Mouse (Mus musculus) adrenal gland, adult 18-20 months (tissue): ENCODE data around the gene Noxa1. TPM values are rescaled to one million over a fixed set of nuclear protein-coding genes. Genes with fewer than 3 reads are reported as not detected.
A peak's percentile ranks its signal among the peaks of the same experiment; 100 is the strongest.

ENCODE experiments used
- DNase-seq, 2 experiments: peaks; one replicate each; pipeline ENCODE4 v3.0.0; 2021 to 2022; ENCODE audit warnings: low spot score in 2 of 2
- total RNA-seq, 2 experiments: library from RNA; stranded (reverse); gene quantifications; 1 replicate in 1 of 2; 2 replicates in 1 of 2; pipeline ENCODE4 v1.2.3; 2021

Gene Noxa1
- total RNA-seq, 2 experiments from 2014 or later = not detected

DNA sequence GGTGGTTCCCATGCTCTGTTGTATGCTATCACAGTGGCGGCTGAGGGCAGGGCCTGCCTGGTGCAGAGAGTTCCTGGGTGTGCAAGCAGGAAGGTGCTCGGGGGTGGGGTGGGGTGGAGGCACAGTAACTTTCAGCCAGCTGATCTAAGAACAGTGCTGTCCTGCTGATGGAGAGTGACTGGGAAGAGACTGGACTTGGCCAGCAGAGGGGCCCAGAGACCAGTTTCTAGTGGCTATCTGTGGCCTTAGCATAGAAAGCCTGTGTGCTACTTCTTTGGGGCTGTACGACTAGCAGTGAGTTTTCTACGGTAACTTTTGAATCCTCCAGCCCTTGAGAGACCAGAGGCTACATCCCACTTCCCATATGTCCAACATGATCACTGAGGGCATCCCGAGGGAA, 4.0 kb upstream of the Noxa1 start:
- DNase-seq = peak in 1 of 2 experiments; percentile 12

DNA sequence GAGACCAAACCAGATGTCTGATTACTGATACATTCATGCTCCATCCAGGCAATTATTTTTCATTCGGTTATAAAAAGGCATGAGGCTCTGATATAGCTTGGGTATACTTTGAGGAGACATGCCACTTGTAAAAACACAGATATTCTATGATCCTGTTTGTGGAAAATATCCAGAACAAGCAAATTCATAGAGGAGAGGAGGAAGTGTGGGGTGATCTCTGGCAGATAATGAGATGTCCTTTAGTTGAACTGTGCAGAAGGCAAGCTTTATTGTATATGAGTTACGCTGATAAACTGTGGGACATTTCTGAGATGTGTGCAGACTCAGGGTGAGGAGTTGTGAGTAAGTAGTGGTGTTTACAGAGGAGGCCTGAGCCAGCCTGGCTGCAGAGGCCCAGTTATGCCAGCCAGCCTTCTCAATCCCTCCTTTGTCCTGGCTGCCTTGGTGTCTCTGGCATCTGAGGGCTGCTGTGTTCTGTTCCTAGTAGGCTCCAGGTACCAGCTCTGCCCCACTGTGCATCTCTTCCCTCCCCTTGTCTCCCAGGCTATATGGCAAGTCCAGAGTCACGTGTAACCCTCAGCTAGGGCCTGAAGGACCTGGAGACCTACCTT, 3.2 kb upstream of the Noxa1 start:
- no peak for DNase-seq

DNA sequence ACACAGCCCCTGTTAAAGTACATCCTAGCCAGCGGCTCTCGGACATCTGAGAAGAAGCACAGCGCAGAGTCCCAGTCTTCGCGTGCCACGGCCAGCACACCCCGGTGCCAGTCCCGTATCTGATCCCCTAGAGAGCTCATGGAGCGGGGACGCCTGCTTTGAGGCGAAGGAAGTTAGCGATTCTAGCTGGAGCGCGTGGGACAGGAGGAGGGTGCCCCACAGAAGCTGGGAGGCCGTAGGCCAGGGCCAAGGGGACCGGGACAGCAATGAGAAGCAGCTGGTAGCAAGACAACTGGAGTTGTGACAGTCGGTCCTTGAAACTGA, 202 bp downstream of the Noxa1 start:
- no peak for DNase-seq

DNA sequence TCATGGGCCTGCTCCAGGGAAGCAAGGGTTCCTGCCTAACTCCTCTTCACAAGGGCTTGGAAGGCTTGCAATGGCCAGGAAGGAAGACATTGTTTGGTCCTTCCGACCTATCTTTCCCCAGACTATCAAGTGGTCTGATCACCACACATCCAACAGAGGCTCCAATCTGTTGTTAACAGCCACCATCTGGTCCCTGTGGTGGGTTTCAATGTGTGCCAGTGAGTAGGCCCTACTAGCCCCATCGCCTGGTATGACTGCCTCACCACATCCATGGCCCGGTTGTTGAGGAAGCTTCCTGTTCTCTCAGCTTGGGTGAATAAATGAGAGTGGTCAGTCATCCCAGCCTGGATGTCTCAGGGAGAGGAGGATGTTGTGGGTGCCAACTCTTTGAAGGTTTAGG, 6.3 kb downstream of the Noxa1 start:
- no peak for DNase-seq

DNA sequence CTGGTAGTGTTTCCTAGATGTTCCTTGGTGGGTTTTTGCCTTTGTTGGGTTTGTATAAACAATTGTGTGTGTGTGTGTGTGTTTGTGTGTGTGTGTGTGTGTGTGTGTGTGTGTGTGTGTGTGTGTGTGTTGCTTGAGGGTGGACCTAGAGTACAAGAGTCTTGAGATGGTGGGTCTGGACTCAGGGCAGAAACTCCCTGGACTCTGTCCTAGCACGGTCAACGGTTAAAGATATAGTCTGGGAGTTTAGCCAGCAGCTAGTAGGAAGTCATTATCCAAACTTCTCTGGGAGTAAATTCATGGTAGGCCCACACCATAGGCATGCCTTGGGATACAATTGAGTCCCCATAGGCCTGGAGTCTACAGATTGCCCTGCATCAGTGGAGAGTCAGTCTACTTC, 7.1 kb downstream of the Noxa1 start:
- DNase-seq = no peak

DNA sequence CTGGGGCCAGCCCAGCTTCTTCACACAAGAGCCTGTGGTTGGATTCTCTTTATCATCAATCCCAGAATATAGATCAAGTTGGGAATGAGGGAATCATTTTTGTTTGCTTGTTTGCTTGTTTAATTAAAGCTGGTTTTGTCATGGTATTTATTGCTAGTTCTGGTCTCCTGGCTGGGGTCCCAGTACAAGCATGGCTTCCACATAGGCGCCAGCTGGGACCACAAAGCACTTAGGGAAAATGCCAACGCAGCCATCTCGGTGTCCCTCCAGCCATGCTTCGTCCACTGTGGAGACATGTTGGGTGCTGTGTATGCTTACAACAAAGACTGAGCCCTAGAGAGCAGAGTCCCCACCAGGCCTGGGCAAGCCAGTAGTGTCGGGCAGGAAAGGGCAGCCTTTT, 9.4 kb downstream of the Noxa1 start:
- no peak for DNase-seq

DNA sequence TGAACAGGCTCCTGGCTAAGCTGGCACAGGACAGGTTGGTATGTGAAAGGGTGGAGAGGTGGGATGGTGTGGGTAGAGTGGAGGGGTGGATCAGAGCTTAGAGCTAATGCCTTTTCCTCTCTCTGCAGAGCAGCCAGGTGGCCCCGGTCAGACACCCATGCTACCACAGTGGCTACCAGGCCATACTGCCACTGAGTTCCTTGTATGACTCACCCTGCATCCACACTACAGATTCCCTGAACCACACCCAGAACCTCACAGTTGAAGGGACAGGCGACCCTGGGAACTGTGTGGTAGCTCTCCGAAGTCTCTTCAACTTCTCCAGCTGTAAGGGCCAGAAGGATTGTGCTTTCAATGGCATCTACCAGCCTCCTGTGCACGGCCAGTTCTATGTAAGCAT, 11.3 kb downstream of the Noxa1 start:
- no peak for DNase-seq

DNA sequence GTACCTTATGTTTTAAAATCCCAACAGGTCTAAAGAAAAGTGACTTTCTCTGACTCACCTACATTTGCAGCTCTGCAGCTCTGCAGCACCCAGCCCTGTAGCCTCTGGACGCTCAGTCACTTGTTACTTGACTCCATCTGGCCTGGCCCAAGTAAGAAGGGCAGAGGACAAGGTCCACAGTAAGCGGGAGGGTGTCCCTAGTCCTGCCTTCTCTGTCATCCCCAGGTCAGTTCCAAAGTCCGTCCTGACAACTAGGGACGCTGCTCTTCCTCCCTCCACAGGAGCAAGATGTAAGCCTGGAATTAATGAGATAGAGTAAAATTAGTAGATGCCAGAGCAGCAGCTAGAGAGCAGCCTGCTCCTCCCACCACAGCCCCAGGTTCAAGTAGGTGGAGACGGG, 14.9 kb downstream of the Noxa1 start, which contains the start of gene Entpd8:
Gene Entpd8, plus strand, starts transcription at position 229 of the 400 bp plus-strand sequence.
- DNase-seq = no peak

DNA sequence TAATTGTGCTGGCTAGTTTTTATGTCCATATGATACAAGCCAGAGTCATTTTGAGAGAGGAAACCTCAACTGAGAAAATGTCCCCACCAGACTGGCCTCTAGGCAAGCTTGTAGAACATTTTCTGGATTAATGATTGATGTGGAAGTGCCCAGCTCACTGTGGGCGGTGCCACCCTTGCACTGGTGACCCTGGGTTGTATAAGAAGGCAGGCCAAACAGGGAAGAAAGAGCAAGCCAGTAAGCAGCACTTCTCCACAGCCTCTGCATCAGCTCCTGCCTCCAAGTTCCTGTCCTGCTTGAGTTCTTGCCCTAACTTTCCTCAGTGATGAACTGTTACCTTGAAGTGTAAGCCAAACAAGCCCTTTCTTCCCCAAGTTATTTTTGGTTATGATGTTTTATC, 16.0 kb downstream of the Noxa1 start:
- DNase-seq = no peak

DNA sequence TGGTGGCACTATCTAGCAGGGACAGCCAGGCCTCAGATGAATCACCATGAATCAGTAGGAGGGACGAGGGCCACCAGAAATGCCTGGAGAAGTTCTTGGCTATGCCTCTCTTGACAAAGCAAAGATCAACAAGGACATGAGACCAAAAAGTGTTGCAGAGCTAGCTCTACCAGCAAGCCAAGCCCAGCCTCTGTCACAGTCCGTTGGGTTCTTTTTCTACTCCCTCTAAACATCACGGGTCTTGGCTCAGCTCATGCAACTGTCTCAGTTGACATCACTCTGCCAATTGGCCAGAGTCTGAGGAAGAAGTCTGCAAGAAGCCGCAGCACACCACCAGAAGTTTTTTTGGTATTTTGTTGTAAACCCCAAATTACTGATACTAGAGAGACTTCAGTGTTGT, 19.4 kb downstream of the Noxa1 start:
- no peak for DNase-seq

DNA sequence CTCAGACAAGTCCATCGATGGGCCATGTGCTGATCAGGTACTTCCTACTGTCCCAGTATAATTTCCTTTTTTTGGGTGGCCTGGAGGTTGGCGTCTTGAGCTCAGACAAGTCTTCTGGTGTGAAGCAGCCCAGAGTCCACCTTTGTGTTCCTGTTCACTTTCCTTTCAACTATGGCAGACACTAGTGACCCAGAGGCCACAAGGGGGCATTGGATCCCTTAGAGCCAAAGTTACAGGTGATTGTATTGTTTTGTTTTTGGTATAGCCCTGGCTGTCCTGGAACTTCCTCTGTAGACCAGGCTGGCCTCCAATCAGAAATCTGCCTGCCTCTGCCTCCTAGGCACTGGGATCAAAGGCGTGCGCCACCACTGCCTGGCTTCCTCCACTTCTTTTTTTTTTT, 22.6 kb downstream of the Noxa1 start:
- DNase-seq = no peak

DNA sequence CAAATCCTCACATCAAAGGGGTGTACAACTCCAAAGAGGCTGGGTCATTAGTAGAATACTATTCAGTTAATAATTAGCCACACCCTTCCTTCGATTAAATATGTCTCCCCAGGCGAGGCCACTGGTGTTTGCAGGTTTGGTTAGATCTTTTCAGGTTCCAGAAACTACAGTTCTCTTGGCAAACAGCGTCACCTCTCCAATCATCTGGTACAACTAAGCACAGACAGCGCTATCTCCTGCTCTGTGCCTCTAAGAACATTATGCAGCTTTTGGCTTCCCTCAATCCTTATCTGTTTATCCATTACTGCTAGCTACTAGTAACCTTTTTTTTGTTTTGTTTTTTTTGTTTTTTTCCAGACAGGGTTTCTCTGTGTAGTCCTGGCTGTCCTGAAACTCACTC, 25.4 kb downstream of the Noxa1 start:
- DNase-seq = no peak

DNA sequence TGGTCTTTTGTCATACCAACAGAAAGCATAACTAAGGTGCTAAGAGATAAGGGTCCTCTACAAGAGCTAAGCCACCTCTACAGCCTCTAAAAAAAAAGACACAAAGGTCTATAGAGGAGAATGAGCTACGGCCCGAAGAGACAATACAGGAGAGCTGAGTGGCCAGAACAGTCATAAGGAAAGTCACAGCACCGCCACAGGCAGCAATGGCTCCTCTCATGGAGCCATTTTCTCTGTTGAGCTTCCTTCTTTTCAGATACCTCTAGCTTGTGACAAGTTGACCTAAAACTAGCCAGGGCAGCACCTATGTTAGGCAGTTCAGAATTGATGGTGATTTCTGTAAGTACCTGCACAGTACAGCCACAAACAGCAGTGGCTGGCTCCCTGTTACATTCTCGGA, 28.4 kb downstream of the Noxa1 start:
- DNase-seq = no peak

DNA sequence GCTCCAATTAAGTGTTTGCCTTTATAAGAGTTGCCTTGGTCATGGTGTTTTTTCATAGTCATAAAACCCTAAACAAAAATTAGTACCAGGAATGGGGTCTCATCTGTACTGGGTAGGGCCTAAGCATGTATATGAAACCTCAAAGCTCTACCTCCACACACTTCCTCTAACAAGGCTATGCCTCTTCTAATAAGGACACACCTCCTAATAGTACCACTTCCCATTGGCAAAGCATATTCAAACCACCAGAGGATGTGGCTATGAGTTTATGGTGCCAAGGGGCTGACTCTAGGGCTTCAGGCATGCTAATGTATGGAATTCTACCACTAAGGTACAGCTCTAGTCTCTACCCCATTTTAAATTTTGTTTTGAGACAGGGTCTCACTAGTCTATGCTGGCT, 29.4 kb downstream of the Noxa1 start:
- no peak for DNase-seq

DNA sequence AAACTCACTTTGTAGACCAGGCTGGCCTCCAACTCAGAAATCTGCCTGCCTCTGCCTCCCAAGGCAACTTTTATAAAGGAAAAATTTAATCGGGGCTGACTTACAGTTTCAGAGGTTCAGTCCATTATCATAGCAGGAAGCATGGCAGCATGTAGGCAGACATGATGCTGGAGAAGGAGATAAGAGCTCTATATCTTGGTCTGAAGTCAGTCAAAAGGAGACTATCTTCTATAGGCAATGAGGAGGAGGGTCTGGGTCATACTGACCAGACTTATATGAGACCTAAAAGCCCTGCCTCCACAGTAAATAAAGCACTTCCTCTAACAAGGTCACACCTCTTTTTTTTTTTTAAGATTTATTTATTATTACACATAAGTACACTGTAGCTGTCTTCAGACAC, 30.7 kb downstream of the Noxa1 start:
- DNase-seq = no peak

DNA sequence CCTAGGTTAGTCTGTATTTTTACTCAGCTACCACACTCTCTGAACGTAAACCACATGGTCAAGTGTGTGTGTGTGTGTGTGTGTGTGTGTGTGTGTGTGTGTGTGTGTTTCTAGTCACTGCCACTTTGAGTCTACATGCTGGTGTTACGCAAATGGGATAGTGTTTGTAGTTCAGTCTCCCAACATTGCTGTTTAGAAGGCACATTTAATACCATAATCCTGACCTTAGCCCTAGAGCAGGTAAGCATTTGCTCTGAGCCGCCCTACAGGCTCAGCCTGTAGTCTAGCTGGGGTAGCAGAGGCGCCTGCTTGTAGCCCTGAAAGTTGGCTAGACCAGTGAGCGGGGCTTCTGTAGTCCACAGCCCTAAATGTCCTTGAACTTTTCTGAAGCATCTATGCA, 31.4 kb downstream of the Noxa1 start:
- DNase-seq = no peak

DNA sequence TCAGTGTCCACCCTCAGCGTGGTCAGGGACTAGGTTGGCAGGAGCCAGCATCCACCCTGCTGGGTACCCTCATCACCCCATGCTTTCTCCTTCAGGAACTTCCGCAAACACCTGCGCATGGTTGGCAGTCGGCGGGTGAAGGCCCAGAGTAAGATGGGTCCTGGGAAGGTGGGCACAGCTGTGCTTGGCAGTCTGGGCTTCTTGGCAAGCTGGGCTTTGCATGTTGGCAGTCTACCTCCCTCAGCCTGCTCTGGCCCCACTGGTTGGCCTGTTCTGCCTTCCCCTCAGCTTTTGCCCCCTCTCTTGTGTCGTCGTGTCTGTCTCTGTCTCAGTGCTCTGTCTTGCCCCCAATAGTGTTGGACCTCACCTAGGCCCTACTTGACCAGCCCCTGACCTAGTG, 36.0 kb downstream of the Noxa1 start:
- no peak for DNase-seq

DNA sequence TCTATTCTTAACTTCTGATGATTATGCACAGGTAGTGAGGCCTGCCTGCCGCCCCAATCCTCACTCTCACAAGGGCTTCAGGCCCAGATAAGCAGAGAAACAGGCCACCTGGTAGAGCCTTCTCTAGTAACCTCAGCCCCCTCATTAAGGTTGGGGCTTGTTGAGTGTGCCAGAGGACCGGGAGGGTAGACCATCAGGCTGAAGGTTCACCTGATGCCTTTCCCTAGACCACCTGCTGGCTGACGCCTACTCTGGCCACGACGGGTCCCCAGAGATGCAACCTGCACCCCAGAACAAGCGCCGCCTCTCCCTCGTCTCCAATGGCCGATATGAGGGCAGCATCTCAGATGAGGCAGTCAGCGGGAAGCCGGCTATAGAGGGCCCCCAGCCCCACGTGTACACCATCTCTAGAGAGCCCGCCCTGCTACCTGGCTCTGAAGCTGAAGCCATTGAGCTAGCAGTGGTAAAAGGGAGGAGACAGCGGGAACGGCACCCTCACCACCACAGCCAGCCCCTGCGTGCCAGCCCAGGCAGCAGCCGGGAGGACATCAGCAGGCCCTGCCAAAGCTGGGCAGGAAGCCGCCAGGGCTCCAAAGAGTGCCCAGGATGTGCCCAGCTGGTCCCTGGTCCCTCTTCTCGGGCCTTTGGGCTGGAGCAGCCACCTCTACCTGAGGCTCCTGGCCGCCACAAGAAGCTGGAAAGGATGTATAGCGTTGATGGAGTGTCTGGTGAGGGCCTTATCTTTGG, 39.4 kb downstream of the Noxa1 start:
- no peak for DNase-seq

DNA sequence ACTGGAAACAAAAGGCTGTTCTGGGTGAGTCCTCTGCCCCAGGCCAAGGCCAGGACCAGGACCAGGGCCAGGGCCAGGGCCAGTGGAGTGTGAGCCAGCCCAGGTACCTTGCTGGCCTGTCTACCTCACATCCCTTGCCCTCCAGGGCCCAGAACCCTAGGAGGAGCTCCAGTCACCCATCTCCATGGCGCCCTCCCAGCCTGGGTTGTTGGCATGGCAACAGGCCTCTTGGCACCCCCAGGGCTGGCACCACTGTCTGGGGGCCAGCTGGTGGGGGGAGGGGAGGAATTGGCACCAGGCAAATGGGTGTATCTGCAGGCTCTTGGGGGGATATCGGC, 39.9 kb downstream of the Noxa1 start:
- DNase-seq = no peak

DNA sequence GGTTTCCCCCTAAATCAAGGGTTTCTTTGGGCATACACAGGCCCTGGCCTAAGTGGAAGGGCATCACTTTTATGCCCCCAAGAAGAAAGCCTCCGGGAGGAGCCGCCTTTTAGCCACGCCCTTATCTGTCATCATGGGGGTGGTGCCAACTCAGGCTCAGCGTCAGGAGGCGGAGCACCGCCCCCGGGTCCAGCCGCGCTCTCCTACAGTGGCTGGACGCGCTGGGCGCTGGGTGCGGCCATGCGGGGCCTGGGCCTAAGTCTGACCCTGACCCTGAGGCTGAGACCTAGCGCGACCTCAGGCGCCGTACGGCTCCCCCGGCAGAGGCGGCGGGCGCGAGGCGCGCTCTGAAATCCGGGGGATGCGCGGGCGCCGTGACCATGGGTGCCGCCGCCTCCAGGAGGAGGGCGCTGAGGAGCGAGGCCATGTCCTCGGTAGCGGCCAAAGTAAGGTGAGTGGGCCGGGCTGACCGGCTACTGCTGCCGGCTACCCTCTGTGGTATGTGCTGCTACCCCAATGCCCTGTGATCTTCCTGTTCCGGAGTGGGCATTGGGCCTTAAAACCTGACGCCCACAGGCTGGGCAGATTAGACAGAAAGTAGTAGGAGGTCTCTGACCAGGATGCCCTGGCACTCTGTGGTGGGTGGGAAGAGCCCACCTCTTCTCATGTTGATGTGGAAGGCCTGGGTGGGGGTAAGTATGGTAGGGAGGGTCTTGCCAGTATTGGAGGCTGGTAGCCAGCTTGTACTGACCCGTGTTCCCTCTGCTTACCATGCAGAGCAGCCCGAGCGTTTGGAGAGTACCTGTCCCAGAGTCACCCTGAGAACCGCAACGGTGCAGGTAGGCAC, 40.5 kb downstream of the Noxa1 start, which contains the start of gene Nsmf:
Gene Nsmf, plus strand, starts transcription at position 135 of the 847 bp plus-strand sequence.
- peak; percentile 85 to 87 for DNase-seq

DNA sequence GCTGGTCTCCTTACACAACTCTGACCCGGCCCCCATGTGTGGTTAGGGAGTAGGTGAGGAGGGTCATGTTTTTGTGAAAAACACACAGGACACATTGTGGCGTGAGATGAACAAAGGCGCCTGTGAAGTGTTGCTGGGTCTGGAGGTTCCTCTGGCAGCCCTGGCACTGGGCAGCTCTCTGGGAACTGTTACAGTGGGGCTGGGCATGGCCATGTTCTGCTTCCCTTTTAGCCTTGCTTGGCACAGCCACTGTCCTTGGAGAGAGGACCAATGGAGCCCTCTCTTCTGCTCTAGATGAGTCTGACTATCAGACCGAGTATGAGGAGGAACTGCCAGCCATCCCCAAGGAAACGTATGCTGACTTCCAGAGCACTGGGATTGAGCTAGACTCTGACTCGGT, 41.8 kb downstream of the Noxa1 start:
- DNase-seq = no peak

DNA sequence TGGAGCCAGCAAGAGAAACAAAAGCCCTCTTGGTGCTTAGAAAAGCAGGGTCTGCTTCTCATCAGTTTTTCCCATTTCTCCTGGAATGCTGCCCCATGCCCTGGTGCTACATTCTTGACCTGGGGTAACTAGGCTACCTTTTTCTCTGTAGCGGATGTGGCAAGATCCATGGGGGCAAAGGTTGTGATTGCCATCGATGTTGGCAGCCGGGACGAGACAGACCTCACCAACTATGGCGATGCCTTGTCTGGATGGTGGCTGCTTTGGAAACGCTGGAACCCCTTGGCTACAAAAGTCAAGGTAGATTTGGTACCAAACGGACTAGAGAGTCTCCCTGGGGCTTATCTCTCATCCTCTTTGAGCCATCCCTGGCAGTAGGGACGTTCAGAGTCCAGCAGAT, 43.5 kb downstream of the Noxa1 start:
- DNase-seq = no peak
